Mouse (Mus musculus) liver, embryonic 14.5 days (tissue): ENCODE data around the gene Chaf1b.

Experiments
- CTCF ChIP-seq: IDR thresholded peaks from 2 replicates; pipeline ENCODE4 v1.5.1; 2016; ENCODE audit warnings: antibody characterized with exemption, low read depth, control low read depth
- EP300 ChIP-seq: IDR thresholded peaks from 2 replicates; pipeline ENCODE4 v1.6.1; 2016; ENCODE audit warnings: antibody characterized with exemption, low read depth

- no peak for TF ChIP-seq CTCF
- TF ChIP-seq EP300, result no peak
These were observed 42.1 kb downstream of the Chaf1b start for GRCm38 (mm10) chr16:93925684-93926247.
